Mouse (Mus musculus) thymus, adult 2 months (tissue): ENCODE results near the gene Erbb2. TPM values are rescaled to one million over a fixed set of nuclear protein-coding genes. Genes with fewer than 3 reads are reported as not detected.

Experiments used
- DNase-seq: peaks from one replicate; pipeline ENCODE4 v3.0.0; 2021
- H3K27ac ChIP-seq: fragments of 200-500 bp; 2 replicates; pipeline ENCODE4 v1.5.1; 2012; ENCODE audit warnings: low read length, control low read depth; ENCODE audit not compliant: control insufficient read depth, insufficient read depth
- H3K27me3 ChIP-seq: fragments of 200-500 bp; 2 replicates; pipeline ENCODE4 v1.6.1; 2012; ENCODE audit warnings: mild to moderate bottlenecking, low read length, moderate library complexity, mixed read lengths; ENCODE audit not compliant: control insufficient read depth, insufficient read depth
- H3K36me3 ChIP-seq: fragments of 200-500 bp; 2 replicates; pipeline ENCODE4 v1.6.1; 2012; ENCODE audit warnings: mild to moderate bottlenecking, low read length, moderate library complexity; ENCODE audit not compliant: control insufficient read depth, insufficient read depth
- H3K4me1 ChIP-seq: fragments of 200-500 bp; replicated peaks from 2 replicates; pipeline ENCODE4 v1.6.1; 2012; ENCODE audit warnings: low read length; ENCODE audit not compliant: control insufficient read depth, insufficient read depth
- H3K4me3 ChIP-seq: fragments of 200-500 bp; 2 replicates; pipeline ENCODE4 v1.5.1; 2012; ENCODE audit warnings: mild to moderate bottlenecking, low read length, control low read depth, moderate library complexity; ENCODE audit not compliant: control insufficient read depth, insufficient read depth
- CTCF ChIP-seq: fragments of 200-500 bp; IDR thresholded peaks from 2 replicates; pipeline ENCODE4 v1.5.1; 2012; ENCODE audit warnings: mild to moderate bottlenecking, control low read depth, low read length, moderate library complexity, borderline replicate concordance; ENCODE audit not compliant: control insufficient read depth, poor library complexity, insufficient read depth; ENCODE audit errors: extremely low read depth
- POLR2A ChIP-seq: fragments of 200-500 bp; IDR thresholded peaks from 2 replicates; pipeline ENCODE4 v1.6.1; 2012; ENCODE audit warnings: mild to moderate bottlenecking, low read length, control low read depth, moderate library complexity; ENCODE audit not compliant: control insufficient read depth, poor library complexity, insufficient read depth; ENCODE audit errors: extremely low read depth
- WGBS: fragments of 180-500 bp; shearing (Covaris S2); methylation state at CpG from one replicate; pipeline ENCODE4 v1.1.7; 2018; 5-methylcytosine and 5-hydroxymethylcytosine counted together
- polyA plus RNA-seq: library from polyadenylated mRNA; depleted of rRNA; stranded (reverse); fragments of >200 nt; gene quantifications from 2 replicates; pipeline ENCODE4 v1.2.3, GENCODE M21; 2012

The Erbb2 gene
- polyA plus RNA-seq, 1 experiment: 6.6 TPM

- H3K4me3 ChIP-seq: no peak overlapping the region
- no peak for TF ChIP-seq POLR2A
- no peak for TF ChIP-seq CTCF
- H3K27me3 ChIP-seq: no peaks in the 10 kb centered on the region
- H3K36me3 ChIP-seq: no peaks in the 10 kb centered on the region
- WGBS: 89% methylated on average over 4 of the region's 4 CpGs
- no peak overlapping the region for H3K27ac ChIP-seq
- no peak for DNase-seq
- H3K4me1 ChIP-seq: peaks cover 35% of the 10 kb centered on the region
Observed at GRCm38 (mm10) chr11:98455484-98455883, 43.2 kb downstream of the Erbb2 start.

GRCm38 (mm10) chr11:98456545-98456944 lies 44.3 kb downstream of the Erbb2 start:
- H3K27me3 ChIP-seq: no peaks in the 10 kb centered on the region
- WGBS: 73% methylated on average over 5 of the region's 5 CpGs
- TF ChIP-seq CTCF (no peak), POLR2A (no peak)
- DNase-seq: no peak
- no peak overlapping the region for H3K4me3 ChIP-seq
- no peak overlapping the region for H3K27ac ChIP-seq
- peaks cover 40% of the 10 kb centered on the region for H3K4me1 ChIP-seq
- H3K36me3 ChIP-seq: no peaks in the 10 kb centered on the region

DNA sequence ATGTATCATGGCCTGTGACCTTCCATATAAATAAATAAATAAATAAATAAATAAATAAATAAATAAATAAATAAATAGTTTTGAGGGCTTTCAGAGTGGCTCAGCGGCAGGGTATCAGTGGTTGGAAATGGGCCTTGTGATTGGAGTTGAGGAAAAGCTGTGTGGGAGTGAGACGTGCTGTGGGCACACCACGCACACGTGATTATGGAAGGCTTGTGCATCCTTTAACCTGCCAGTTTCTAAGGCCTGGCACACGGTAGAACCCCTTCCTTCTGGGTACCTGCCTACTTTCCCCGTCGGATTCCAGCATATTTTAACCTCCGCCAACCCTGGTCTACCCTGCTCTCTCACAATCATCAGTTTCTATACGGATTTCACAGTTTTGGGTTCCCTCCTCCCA lies 44.7 kb downstream of the Erbb2 start:
- TF ChIP-seq POLR2A (no peak), CTCF (no peak)
- Histone ChIP-seq H3K27me3 (no peaks in the 10 kb centered on the region), H3K27ac (peak overlapping the region; percentile 58), H3K4me3 (peak overlapping the region; percentile 55), H3K36me3 (no peaks in the 10 kb centered on the region), H3K4me1 (peaks cover 43% of the 10 kb centered on the region)
- 26% methylated on average over 9 of the region's 9 CpGs for WGBS
- DNase-seq: no peak

DNA sequence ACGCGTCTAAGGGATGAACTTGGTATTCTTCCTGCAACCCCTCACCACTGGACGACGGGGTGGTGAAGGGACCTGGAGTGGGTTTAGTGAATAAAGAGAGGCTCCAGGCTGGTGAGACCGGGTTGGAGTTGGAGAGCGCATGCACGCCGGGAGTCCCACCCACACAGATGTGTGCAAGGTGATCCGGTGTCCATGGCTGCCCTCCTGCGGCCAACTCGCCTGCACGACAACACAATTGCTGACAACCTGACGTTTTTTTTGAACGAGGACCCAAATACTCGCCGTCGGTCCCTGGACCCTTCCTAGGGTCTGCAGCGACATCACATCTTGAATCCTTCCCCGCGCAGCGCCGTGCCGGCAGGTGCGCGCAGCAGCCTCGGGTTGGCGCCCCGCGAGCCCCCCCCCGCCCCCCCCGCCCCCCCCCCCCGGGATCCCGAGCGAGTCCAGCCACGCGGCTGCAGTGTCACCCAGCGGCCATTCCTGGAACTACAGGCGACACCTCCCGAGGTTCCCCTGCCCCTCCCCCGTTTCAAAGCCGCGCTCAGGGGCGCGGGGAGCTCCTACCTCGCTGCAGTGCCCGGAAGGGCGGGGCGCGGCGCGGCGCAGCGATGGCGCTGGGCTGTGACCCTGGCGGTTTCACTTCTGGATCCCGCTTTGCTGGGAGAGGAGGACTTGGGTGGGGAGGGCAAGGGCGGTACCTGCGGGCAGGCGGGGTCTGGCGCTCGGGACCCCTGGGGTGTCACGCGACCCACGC lies 45.3 kb downstream of the Erbb2 start:
- DNase-seq: peak; percentile 98
- TF ChIP-seq CTCF (peak; percentile 85; the same call in 1 of the 2 replicates), POLR2A (peak; percentile 97)
- 1% methylated on average over 63 of the region's 64 CpGs for WGBS
- no peaks in the 10 kb centered on the region for H3K36me3 ChIP-seq
- H3K4me3 ChIP-seq: peak overlapping the region; percentile 55
- peak overlapping the region; percentile 100 for H3K27ac ChIP-seq
- no peaks in the 10 kb centered on the region for H3K27me3 ChIP-seq
- peaks cover 49% of the 10 kb centered on the region for H3K4me1 ChIP-seq

GRCm38 (mm10) chr11:98458121-98458990 lies 46.1 kb downstream of the Erbb2 start:
- no peaks in the 10 kb centered on the region for H3K36me3 ChIP-seq
- DNase-seq: no peak
- WGBS: 1% methylated on average over 30 of the region's 30 CpGs
- TF ChIP-seq POLR2A (no peak), CTCF (no peak)
- no peaks in the 10 kb centered on the region for H3K27me3 ChIP-seq
- H3K4me3 ChIP-seq: peak overlapping the region; percentile 49
- H3K4me1 ChIP-seq: peaks cover 55% of the 10 kb centered on the region
- peak overlapping the region; percentile 100 for H3K27ac ChIP-seq

- under 1% methylated on average over 11 of the region's 11 CpGs for WGBS
- TF ChIP-seq CTCF (no peak; the same call in 1 of the 2 replicates), POLR2A (0 out of 2 replicates have a peak, but pooled peaks have one; percentile 13)
- Histone ChIP-seq H3K27ac (peak overlapping the region; percentile 100), H3K27me3 (no peaks in the 10 kb centered on the region), H3K4me3 (peak overlapping the region; percentile 49), H3K36me3 (no peaks in the 10 kb centered on the region), H3K4me1 (peaks cover 64% of the 10 kb centered on the region)
- peak; percentile 86 for DNase-seq
Observed at GRCm38 (mm10) chr11:98459071-98459741, 46.9 kb downstream of the Erbb2 start.
